Mouse (Mus musculus) olfactory bulb, adult 2 months (tissue): ENCODE measurements around the gene Rhbdl2. TPM values are rescaled to one million over a fixed set of nuclear protein-coding genes. Genes with fewer than 3 reads are reported as not detected.

ENCODE experiments used
- H3K27ac ChIP-seq: fragments of 200-500 bp; 2 replicates; pipeline ENCODE4 v1.5.1; 2012; ENCODE audit warnings: low read depth, low read length; ENCODE audit not compliant: insufficient read depth
- H3K4me1 ChIP-seq: fragments of 200-500 bp; 2 replicates; pipeline ENCODE4 v1.6.1; 2012; ENCODE audit warnings: low read length; ENCODE audit not compliant: control insufficient read depth, insufficient read depth
- H3K4me3 ChIP-seq: fragments of 200-500 bp; 2 replicates; pipeline ENCODE4 v1.5.1; 2012; ENCODE audit warnings: mild to moderate bottlenecking, low read depth, low read length, moderate library complexity; ENCODE audit not compliant: insufficient read depth
- CTCF ChIP-seq: fragments of 200-500 bp; IDR thresholded peaks from 2 replicates; pipeline ENCODE4 v1.5.1; 2012; ENCODE audit warnings: low read depth, mild to moderate bottlenecking, low read length, moderate library complexity; ENCODE audit not compliant: insufficient read depth
- POLR2A ChIP-seq: fragments of 200-500 bp; IDR thresholded peaks from 2 replicates; pipeline ENCODE4 v1.6.1; 2012; ENCODE audit warnings: mild to moderate bottlenecking, low read depth, low read length, moderate library complexity; ENCODE audit not compliant: insufficient read depth
- WGBS: fragments of 180-500 bp; shearing (Covaris S2); methylation state at CpG from one replicate; pipeline ENCODE4 v1.1.7; 2018; 5-methylcytosine and 5-hydroxymethylcytosine counted together
- polyA plus RNA-seq: library from polyadenylated mRNA; stranded (reverse); fragments of >200 nt; gene quantifications from 2 replicates; pipeline ENCODE4 v1.2.4, GENCODE M21; 2012; ENCODE audit warnings: low replicate concordance; ENCODE audit not compliant: missing spikeins, insufficient read depth, insufficient read length

The Rhbdl2 gene
- polyA plus RNA-seq, 1 experiment: not detected

DNA sequence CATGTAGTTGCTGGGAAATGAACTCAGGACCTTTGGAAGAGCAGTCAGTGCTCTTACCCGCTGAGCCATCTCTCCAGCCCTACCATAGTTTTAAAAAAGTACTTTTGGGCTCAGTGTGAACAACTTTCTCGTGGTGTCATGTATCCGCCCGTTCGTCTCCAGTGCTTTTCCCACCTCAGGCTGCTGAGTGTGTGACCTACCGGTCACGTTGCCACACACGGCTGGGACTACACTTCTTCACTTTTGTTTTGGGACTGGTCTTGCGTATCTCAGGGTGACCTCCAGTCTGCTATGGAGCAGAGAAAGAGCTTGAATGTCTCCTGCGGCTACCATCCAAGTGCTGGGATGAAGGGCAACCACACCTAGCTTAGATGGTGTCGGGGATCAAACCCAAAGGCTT, 20.6 kb downstream of the Rhbdl2 start:
- Histone ChIP-seq H3K4me1 (no peaks in the 10 kb centered on the region), H3K4me3 (no peak overlapping the region), H3K27ac (no peak overlapping the region)
- no peak for TF ChIP-seq CTCF
- no peak for TF ChIP-seq POLR2A
- WGBS: 93% methylated on average over 11 of the region's 11 CpGs

DNA sequence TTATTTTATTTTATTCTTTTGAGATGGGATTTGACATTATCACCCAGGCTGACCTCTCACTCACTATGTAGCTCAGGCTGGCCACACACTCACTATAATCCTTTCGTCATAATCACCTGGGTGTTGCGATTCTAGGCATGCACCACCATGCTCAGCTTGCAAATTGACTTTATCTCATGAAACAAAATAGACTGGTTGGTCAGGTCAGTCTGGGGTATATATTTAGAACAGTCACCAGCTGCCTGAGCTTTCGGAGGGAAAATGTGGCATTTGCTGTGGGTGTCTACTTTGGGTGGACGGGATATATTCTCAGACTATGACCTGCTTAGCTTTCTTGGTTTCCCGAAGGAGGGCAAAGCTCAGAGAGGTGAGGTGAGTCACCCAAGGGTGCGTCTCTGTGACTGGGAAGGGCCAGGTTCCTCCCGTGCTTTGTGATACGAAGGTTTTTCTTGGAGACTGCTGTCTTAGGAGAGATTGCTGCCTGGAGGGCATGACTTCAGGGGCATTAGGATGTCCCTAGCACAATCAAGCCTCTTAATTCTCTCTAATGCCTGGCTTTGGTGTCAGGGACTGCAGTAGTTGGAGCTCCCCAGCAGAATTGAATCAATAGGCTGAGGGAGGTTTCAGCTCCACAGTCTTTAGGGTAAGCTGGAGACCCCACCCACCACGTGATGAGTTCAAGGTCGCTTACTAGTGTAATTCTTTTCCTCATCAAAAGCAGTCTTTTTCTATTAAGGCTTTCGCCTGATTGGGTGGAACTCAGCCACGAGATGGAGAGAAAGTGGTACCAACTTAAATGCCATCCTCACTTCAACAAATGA, 23.0 kb downstream of the Rhbdl2 start:
- TF ChIP-seq CTCF (no peak), POLR2A (no peak)
- Histone ChIP-seq H3K4me3 (no peak overlapping the region), H3K4me1 (no peaks in the 10 kb centered on the region), H3K27ac (no peak overlapping the region)
- 85% methylated on average over 12 of the region's 12 CpGs for WGBS

DNA sequence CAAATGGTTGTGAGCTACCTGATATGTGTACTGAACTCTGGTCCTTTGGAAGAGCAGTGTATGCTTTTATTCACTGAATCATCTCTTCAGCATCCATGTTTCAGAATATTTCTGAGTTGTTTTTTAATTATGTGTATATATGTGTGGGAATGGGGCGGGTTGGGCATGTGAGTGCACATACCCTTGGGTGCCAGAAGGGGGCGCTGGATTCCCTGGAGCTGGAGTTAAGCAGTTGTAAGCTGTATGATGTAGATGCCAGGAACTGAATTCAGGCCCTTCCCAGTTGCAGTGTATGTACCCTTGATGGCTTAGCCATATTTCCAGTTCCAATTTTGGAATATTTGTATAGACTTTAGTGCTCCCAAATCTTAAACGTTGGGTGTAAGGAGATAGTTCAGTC, 24.9 kb downstream of the Rhbdl2 start:
- no peak for TF ChIP-seq POLR2A
- no peak for TF ChIP-seq CTCF
- 80% methylated on average over 3 of the region's 3 CpGs for WGBS
- no peak overlapping the region for H3K27ac ChIP-seq
- no peak overlapping the region for H3K4me3 ChIP-seq
- no peaks in the 10 kb centered on the region for H3K4me1 ChIP-seq

GRCm38 (mm10) chr4:123814030-123814501, 26.4 kb downstream of the Rhbdl2 start:
- no peak overlapping the region for H3K27ac ChIP-seq
- H3K4me3 ChIP-seq: no peak overlapping the region
- no peaks in the 10 kb centered on the region for H3K4me1 ChIP-seq
- TF ChIP-seq CTCF: no peak
- no peak for TF ChIP-seq POLR2A
- 58% methylated on average over 7 of the region's 7 CpGs for WGBS

- Histone ChIP-seq H3K27ac (no peak overlapping the region), H3K4me3 (no peak overlapping the region), H3K4me1 (no peaks in the 10 kb centered on the region)
- no peak for TF ChIP-seq POLR2A
- TF ChIP-seq CTCF: no peak
- 48% methylated on average over 4 of the region's 4 CpGs for WGBS
Observed at GRCm38 (mm10) chr4:123819093-123819610, 31.5 kb downstream of the Rhbdl2 start.

DNA sequence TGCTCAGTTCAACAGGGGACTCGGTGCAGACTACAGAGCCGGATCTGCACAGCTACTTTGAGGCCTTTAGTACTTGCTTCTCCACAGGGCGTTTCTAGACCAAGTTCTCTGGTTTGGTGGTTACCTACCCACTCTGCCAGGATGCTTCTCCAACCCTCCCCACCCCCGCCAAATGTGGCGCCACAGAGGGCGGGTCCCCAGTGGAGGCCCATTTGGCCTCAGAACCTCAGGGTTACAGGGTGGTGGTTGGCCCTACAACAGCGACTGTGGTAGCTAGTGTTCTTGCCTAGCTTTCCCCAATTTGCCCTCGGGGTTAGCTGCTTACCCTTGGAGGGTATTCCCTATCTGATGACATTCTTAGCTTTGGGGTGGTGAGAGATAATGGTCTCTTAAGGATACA, 54.5 kb downstream of the Rhbdl2 start:
- Histone ChIP-seq H3K4me1 (no peaks in the 10 kb centered on the region), H3K4me3 (no peak overlapping the region), H3K27ac (no peak overlapping the region)
- TF ChIP-seq CTCF (no peak), POLR2A (no peak)
- 88% methylated on average over 8 of the region's 8 CpGs for WGBS

DNA sequence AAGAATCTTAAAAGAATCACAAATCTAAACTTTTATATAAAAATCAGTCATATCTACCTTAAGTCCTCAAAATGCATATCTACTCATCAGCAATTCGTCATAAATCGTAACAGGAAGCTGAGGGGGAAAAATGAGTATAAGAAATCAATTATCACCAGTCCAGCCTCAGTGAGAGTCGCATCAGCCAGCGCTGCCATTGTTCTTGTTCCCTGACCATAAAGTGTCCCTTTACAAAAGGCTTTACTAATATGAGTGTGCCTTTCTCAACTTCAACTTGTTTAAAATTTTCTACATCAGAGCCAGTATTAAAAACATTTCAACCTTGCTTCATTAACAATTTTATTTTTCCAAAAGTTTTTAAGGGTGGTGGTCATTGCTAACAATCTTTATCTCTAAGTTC, 69.2 kb downstream of the Rhbdl2 start:
- H3K4me3 ChIP-seq: no peak overlapping the region
- no peak overlapping the region for H3K27ac ChIP-seq
- WGBS: 67% methylated on average over 4 of the region's 4 CpGs
- H3K4me1 ChIP-seq: no peaks in the 10 kb centered on the region
- no peak for TF ChIP-seq POLR2A
- no peak for TF ChIP-seq CTCF

- TF ChIP-seq POLR2A: no peak
- TF ChIP-seq CTCF: no peak
- WGBS: 87% methylated on average over 7 of the region's 7 CpGs
Observed at GRCm38 (mm10) chr4:123858090-123858489, 70.4 kb downstream of the Rhbdl2 start.

GRCm38 (mm10) chr4:123859379-123859778, 71.7 kb downstream of the Rhbdl2 start, which contains the start of gene 4933427I04Rik:
Gene 4933427I04Rik, plus strand, starts transcription at chr4:123859679.
- WGBS: 86% methylated on average over 3 of the region's 3 CpGs
- TF ChIP-seq CTCF (no peak), POLR2A (no peak)
- H3K4me3 ChIP-seq: no peak within 1 kb of the TSS
- no peaks in the 10 kb centered on the region for H3K4me1 ChIP-seq
- H3K27ac ChIP-seq: no peak within 1 kb of the TSS

More at GRCm38 (mm10) chr4:123858090-123858489, 70.4 kb downstream of the Rhbdl2 start:
- Histone ChIP-seq H3K4me1 (no peaks in the 10 kb centered on the region), H3K27ac (no peak overlapping the region), H3K4me3 (no peak overlapping the region)
